Mouse (Mus musculus) thymus, postnatal 0 days (tissue): ENCODE results near the gene Hsd3b7. TPM values are rescaled to one million over a fixed set of nuclear protein-coding genes. Genes with fewer than 3 reads are reported as not detected.
A peak's percentile ranks its signal among the peaks of the same experiment; 100 is the strongest.
"Not testable (repeated sequence)": the region's sequence is repeated elsewhere in the genome, so short reads cannot be mapped to it uniquely, and the experiment has no call there.

Experiments
- DNase-seq: peaks from one replicate; pipeline ENCODE4 v3.0.0-alpha.2; 2015; ENCODE audit warnings: low spot score
- polyA plus RNA-seq: library from polyadenylated mRNA; unstranded; fragments of >200 nt; fragmentation: Nextera tagmentation; extraction: Ambion mirVana; gene quantifications from 2 replicates; pipeline ENCODE4 v1.2.1, GENCODE M21; 2015

The Hsd3b7 gene
- polyA plus RNA-seq, 1 experiment from 2014 or later = 8.7 TPM

DNA sequence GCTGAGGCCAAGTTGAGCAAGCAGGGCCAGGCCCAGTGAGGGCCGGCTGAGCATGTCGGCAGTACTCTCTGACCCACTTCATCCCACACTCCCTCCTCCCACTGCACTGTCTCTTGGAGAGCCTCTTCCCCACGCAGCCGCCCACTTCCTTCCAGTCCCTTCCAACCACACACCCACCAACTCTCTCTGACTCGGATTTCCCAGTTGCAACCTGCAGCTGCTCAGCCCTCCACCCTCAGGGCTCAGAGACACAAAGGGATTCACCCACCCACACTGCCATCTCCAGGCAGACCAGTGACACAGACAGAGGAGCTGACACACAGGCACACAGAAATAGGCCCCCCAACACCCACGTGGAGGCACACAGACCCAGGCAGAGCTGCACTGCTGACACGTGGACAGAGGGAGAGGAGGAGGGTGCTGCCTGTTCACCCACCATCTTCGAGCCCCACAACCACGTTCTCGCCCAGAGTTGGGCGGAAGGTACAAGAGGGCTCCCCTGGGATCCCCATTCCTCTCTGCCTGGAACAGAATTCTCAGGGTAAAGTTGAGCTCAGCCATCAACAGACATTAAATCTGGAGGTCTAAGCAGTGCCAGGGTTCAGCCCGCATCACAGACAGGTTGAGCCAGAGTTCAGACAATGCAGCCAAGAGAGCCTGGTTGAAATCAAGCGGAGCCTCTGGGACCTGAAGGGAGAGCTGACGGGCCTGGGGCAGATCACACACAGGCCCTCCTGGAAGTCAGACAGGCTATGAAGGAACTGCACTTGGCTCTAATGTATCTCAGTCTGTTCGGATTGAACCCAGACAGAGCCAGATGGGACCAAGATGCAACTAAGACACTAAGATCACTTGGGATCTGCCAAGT is 15.8 kb downstream of the Hsd3b7 start:
- DNase-seq = peak; percentile 76

DNA sequence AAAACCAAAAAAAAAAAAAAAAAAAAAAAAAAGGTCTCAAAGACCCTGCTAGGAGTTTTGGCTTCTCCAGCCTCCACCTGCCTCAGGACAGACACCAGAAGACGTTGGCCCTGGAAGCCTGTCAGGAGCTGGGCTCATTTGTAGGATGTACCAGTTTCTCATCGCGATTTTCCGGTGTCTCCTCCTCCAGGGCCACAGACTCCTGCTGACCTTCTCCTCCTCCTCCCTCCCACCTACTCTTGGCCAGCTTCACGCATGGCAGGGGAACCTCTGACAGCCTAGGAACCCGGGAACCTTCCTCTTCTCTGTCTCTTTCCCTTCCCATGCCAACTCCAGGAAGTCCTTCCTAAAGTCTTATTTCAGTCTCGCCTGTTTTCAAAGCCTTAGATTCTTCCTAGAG is 16.6 kb downstream of the Hsd3b7 start:
- no peak for DNase-seq

DNA sequence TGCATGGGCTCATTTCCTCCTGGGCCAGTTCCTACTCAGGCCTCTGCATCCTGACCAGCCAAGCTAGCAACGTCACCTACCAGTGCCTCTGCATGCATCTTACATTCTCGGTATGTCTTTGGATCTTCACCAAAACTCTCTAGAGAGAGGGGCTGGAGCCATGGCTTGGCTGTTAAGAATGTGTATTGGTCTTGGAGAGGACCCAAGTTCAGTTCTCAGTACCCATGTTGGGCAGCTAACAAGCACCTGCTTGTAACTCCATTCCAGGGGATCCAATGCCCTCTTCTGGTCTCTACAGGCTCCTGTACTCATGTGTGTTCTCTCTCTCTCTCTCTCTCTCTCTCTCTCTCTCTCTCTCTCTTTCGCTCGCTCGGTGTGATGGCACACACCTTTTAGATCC is 17.4 kb downstream of the Hsd3b7 start:
- no peak for DNase-seq

DNA sequence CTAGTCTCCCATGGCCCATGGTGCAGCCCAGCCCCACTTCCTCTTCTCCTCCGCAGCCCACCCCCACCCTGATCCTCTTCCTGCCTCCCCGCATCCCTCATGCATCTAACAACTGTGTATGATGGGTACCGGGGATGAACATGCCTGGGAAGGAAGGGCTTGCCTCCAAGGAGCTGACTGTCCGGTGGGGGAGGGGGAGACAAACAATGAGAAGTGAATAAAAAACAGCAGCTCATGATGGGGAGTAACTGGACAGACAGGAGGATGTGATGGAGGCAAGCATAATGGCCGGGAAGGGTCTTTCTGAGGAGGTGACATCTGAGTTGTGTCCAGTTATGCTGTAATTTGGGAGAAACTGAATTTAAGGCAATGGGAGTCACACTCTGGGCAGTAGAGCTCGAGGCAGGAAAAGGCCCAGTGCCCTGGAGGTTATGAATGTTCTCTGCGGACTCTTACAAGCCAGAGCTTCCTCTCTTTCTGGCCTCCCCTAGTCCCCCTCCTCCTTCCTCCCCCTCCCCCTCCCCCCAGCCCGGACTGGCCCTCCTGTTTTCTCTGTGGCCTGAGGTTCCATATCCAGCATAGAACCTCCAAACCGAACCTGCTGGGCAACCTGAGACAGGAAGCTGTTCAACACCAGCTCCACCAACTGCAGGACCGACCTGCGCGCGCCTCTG is 20.6 kb downstream of the Hsd3b7 start:
- DNase-seq = no peak

DNA sequence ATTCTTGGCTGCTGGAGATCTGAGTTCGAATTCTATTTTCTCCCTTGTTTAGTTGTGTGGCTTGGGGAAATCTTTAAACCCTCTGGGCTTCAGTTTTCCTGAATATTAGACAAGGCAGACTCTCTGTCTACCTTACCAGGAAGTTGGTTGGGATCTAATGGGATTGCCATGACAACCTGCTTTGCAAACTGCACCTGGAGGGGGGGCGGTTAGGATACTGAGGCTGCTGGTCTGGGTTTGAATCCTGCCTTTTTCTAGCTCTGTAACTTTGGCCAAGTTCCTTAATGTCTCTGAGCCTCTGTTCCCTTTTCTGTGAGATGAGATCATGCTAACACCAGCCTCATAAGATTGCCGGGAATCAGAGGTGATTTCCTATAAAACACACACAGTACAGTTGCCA is 22.1 kb downstream of the Hsd3b7 start:
- no peak for DNase-seq

DNA sequence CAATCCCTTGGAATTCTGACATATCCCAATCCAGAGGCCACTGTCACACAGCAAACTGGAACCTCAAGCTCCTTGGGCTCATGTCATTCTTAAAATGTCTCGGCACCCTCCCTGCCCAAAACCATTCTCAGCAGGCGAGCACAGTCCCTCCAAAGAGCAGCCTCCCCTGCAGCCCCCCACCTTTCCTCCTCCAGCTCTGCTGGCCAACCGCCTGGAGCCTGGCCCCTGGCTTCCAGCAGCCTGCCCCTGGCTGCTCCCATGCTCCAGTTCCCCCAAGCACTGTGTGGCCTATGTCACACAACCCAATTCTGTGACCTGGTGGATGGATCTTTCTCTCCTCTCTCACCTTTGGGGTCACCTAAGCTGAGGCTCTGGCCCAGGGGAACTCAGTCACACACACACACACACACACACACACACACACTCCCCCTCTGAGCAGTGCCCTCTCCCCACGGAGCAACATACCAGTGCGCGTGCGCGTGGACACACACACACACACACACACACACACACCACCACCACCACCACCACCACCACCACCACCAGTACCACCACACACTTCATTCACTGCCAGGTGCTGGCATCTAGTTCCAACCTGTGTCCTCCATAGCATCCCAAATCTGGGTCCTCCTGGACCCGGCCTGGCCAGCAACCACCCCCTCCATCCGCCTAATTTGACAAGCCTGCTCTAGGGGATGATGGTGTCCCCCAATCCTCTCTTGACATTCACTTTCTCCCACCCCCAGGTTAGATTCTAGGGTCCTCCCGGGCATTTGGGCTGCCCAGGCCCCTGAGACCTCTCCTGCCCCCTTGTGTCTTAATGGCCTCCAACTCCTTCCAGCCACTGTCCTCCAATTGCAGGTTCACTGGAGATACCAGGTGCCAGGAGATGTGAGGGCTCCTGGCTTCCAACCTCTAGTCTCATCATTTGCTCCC is 23.1 kb downstream of the Hsd3b7 start:
- DNase-seq = no peak

DNA sequence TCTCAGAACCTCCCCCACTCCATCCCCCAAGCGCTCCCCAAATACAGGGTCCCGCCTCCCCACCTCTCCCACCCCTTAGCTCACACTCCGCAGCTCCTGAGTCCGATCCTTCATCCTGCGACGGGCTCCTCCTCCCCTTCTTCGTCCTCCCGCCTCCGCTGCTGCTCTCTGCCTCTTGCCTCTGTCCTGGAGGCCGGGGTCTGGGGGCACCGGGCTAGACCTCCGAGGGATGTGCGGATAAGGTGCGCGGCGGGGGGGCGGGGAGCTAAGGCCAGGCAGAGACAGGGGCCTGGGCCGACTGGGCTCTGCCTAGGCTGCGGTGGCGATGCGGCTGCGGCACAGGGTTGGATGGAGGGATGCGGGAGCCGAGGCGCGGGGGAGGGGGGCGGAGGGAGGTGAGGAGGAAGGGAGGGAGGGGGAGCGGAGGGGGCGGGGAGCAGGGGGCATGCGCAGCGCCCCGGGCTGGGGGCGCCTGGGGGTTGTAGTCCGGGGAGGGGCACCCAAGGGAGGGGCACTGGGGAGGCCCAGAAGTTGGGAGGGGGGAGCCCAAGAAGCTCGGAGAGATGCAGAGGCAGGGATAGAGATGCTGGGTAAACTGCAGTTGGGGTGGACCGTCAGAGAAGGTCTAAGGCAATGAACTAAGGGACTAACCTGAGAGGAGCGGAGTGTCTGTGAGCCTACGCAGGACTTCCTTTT is 23.9 kb downstream of the Hsd3b7 start, which contains the start of the genes Stx4a and Stx1b:
Gene Stx4a, plus strand, starts transcription at position 119 of the 696 bp plus-strand sequence.
Gene Stx1b, minus strand, starts transcription at position 374 of the 696 bp plus-strand sequence.
- DNase-seq = no peak

DNA sequence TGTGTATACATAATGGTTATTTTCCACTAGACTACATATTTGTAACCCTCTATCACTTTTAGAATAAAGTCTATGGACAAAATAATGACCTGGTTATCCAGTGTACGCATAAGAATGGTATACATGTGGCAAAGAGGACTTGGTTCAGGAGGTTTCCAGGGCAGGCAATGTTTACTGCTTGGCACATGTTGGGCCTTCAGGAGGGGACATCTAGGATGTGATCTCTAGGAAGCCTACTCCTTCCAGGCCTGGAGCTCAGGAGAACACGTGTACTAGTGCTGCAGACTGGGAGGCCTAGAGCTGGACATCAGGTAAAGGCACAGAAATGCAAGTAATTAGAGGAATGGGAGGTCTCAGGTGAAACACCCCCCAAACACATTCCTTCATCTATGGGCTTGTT is 35.1 kb downstream of the Hsd3b7 start:
- no peak for DNase-seq

DNA sequence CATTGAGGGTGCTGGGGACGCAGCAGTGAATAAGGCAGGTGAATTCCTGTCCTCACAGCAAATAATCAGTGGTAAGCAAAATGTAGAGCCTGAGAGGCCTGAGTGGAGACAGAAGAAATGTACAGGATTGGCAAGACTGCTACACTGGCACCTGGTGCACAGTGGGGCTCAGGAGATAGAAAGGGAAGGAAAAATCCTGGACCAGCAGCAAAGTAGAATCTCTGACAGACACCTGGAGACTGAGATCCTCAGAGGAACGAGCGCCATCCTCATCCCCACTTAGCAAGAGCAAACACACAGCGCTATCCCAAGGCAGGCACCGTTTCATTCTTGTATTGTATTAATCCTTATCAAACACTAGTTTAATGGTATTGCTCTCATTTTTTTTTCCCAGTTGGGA is 37.1 kb downstream of the Hsd3b7 start:
- DNase-seq = no peak

DNA sequence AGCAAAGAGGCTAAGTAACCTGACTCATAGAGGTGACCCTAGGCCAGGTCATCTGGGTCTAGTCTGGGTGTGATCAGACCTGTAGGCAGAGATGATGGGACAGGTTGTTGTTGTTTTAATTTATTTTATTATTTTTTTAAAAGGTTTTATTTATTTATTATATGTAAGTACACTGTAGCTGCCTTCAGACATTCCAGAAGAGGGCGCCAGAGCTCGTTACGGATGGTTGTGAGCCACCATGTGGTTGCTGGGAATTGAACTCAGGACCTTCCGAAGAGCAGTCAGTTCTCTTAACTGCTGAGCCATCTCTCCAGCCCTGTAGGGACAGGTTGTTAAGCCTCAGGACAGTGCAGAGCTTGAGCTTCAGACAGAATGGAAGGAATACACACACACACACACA is 37.5 kb downstream of the Hsd3b7 start:
- DNase-seq = not testable (repeated sequence)

DNA sequence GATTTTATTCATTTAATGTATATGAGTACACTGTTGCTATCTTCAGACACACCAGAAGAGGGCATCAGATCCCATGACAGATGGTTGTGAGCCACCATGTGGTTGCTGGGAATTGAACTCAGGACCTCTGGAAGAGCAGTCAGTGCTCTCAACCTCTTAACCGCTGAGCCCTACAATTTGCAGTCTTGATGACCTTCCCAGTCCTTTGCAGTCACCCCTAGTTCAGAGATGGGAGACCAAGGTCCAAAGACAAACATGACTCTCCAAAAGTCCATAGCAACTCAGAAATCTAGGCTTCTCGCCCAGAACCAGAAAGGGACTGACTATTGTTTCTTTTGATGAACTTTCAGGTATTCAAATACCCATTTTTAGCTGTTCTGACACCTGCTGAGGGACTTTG is 39.6 kb downstream of the Hsd3b7 start:
- DNase-seq = not testable (repeated sequence)

DNA sequence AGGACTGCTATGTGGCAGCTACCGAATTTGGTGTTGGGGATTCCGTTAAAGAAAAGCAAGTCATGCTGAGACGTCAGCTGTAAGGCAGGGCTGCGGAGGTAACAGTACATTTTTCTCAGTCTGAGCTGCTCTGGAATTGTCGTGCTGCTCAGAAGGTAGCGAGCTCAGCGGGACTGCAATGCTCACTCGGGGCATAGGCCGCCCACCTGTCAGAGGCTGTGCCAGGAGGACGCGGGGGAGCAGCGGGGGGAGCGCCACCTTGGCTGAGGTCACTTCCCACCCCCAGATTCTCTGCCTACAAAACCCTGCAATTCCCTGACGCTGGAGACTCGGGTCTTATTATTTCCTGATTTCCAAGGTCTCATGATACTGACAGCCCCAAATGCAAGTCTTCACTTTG is 40.5 kb downstream of the Hsd3b7 start:
- DNase-seq = peak; percentile 63

DNA sequence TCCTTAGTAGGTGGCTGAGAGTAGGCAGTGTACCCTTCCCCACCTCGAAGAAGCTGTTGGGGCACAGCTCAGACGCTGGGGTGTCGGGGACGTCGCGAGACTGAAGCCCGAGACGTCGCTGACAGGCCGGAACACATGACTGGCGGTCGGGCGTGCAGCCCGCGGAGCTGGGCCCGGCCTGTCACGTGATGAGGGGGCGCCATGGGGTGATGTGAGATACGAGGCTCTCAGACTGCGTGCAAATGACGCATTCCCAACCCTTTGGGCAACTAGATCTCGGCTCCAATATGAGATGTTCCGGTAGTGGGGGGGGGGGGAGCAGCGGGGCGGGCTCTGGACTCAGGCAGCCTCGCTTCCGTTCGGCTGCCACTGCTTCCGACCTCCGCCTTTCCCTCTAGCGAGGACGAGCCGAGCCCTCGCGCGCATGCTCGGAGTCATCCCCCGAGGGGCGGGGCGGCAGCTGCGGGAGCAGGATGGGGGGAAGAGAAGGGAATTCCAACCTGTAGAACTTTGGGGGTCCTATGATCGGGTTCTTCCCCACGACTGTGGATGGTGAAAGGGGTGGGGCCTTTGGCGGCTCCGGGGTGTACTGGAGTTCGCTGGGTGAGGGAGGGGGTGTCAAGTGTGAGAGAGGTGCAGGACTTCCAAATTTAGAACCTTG is 41.1 kb downstream of the Hsd3b7 start:
- peak; percentile 91 for DNase-seq

DNA sequence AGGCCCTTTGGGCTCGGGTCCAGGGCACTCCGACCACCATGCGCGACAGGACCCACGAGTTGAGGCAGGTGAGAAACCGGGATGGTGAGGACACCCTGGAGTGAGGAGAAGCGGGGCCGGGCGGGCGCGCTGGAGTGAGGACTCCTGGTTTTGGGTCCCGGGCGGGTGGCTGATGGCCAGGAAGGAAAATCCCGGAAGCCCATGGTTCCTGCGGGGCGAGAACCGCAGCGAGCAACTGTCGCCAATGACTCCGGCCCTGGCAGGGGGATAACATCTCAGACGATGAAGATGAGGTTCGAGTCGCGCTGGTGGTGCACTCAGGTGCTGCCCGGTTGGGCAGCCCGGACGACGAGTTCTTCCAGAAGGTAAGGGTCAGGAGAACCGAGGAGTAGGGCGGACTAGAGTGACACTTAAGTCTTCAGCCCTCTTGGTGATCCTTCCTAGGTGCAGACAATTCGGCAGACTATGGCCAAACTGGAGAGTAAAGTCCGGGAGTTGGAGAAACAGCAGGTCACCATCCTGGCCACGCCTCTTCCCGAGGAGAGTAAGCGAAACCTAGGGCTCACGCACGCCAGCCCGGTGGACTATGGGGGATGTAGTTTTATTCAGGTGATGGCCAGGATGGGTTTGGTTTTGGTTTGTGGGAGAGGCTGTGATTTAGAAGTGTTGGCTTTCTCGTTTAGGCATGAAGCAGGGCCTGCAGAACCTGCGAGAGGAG is 41.8 kb downstream of the Hsd3b7 start:
- peak; percentile 79 for DNase-seq

DNA sequence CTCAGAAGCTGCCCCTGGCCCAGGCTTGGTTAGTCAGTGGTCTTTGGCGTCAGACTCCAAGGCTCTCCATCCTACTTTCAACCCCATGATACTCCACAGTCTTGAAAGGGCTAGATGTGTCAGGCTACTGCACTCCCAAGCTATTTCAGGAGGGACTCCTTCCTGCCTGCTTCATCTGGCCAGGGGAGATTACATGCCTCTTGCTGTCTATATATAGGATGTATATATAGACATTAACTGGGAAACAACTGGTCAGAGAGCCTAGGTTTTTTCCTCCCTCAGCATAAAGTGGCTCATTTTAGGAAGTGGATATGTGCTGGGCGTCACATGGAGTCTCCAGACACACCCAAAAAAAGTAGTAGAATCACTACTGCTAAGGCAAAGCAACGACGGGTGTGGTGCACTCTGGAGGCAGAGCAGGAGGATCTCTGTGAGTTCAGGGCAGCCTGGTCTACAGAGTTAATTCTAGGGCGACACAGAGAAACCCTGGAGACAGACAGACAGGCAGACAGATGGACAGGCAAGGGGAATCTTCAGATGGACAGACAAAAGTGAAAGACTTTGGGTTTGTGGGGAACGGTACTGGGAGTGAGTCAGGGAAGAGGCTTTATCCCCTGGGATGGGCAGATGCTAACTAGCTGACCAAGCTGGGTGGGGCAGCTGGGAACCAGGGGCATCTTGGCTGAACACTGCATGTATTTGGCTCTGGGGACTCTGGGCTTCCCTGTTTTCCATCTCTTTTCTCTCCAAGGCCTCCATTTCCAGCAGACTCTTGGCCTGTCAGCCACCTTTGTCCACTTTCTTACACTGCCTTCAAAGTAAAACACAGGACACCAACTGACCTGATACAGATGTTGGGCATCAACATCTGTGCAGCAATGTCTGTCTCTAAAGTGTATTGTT is 49.8 kb downstream of the Hsd3b7 start:
- DNase-seq = no peak

DNA sequence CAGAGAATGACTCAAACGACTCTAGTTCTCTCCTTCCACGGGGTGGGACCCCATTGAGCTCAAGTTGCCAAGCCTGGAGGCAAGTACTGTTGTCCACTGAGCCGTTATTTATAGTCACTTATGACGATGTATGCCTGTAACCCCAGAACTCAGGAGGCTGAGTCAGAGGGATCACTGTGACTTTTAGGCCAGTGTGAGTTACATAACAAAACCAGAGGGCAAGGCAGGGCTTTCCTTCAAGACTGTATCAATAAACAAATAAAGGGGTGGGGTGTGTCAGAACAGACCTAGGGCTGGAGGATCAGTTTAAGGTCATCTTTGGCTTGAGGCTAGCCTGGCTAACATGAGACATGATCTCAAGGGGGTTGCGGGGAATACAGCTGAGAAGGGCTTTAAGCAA is 50.5 kb downstream of the Hsd3b7 start:
- DNase-seq = no peak
